In genomic region chr7:66409433-66409832, GRCm38 (mm10) we compare ENCODE assay signal across 8 mouse cellular contexts. TPM values are rescaled to one million over a fixed set of nuclear protein-coding genes. Genes with fewer than 3 reads are reported as not detected.
A peak's percentile ranks its signal among the peaks of the same experiment; 100 is the strongest.
DNase-seq lines count a peak whose midpoint lies in the region; ATAC-seq and TF ChIP-seq lines count a peak whose summit lies in the region.
"Had no signal": no experiment of that assay in that cellular context is flagged by ENCODE, and none has a peak within 500 bp of the region (broad histone marks: within the 10 kb centered on the region; RNA-seq: fewer than 3 reads in every experiment).

No protein-coding gene starts in this region.

- peak; percentile 46 for DNase-seq in kidney, postnatal 14 days
- DNase-seq in kidney, adult 18-20 months = no peak
- DNase-seq in CH12.LX (ENCODE audit: extremely low read depth) = no peak
- DNase-seq in Muller cell, postnatal 12 days (ENCODE audit: inconsistent ontology term) = peak; percentile 62
- DNase-seq in gastrocnemius, postnatal 14 days = peak; percentile 32
- DNase-seq in midbrain, embryonic 14.5 days = peak; percentile 69
- DNase-seq: liver, embryonic 13.5 days had no signal

- in situ Hi-C loops in CH12.LX (cut with MboI; ENCODE audit: low pct_ligation_motif_present, low pct_unique_long_range_greater_than_20kb, low sequenced_read_pairs) = loop anchor here (10.0 kb wide), 1 partner anchor 245 kb away; no protein-coding TSS in a partner anchor

- no peak overlapping the region for H3K4me2 ChIP-seq in CH12.LX (ENCODE audit: insufficient read depth, low read depth, poor library complexity, severe bottlenecking)
- H3K4me2 ChIP-seq in midbrain, embryonic 14.5 days (ENCODE audit: low read length) = no peak overlapping the region
- H3K4me2 ChIP-seq: liver, embryonic 13.5 days had no signal

- intact Hi-C loops in gastrocnemius, postnatal 14 days (cut with DNase I; ENCODE audit: low total_unique reads) = no loop called here

- no peak overlapping the region for H3K4me3 ChIP-seq in CH12.LX (replicated peaks in 1 of 3; ENCODE audit: low read depth in 2 of 3, low read length in 2 of 3, poor library complexity in 1 of 3)
- no peak overlapping the region for H3K4me3 ChIP-seq in midbrain, embryonic 14.5 days (replicated peaks; ENCODE audit: low read depth, low read length)
- H3K4me3 ChIP-seq: liver, embryonic 13.5 days had no signal

- H3K9ac ChIP-seq in CH12.LX (ENCODE audit: insufficient read depth, low read depth) = no peak overlapping the region
- no peak overlapping the region for H3K9ac ChIP-seq in midbrain, embryonic 14.5 days (replicated peaks; ENCODE audit: low read length)
- H3K9ac ChIP-seq: liver, embryonic 13.5 days had no signal

- 64% methylated on average over 6 of the region's 6 CpGs for WGBS in midbrain, embryonic 14.5 days

- no peak for TF ChIP-seq EP300 in CH12.LX (IDR thresholded peaks at IDR 0.05; ENCODE audit: low read length)

- no peak overlapping the region for H3K27ac ChIP-seq in CH12.LX (ENCODE audit: insufficient read depth, low read depth)
- H3K27ac ChIP-seq in midbrain, embryonic 14.5 days (replicated peaks; ENCODE audit: low read depth, low read length) = no peak overlapping the region
- H3K27ac ChIP-seq: liver, embryonic 13.5 days had no signal

- peak in 1 of 2 experiments; percentile 64; a peak in 2 of 4 replicates for TF ChIP-seq CTCF in CH12.LX (conservative IDR thresholded peaks at IDR 0.05 in 1 of 2, IDR thresholded peaks at IDR 0.05 in 1 of 2; ENCODE audit: low read depth in 2 of 2, low read length in 2 of 2)

- TF ChIP-seq RAD21 in CH12.LX (IDR thresholded peaks at IDR 0.05; ENCODE audit: low read depth, low read length) = peak; percentile 52

- no peaks in the 10 kb centered on the region for H3K79me2 ChIP-seq in CH12.LX (replicated peaks; ENCODE audit: control insufficient read depth, extremely low read depth, insufficient read depth, poor library complexity, severe bottlenecking)

- H3K9me3 ChIP-seq in CH12.LX (replicated peaks; ENCODE audit: low read length) = no peaks in the 10 kb centered on the region
- H3K9me3 ChIP-seq in midbrain, embryonic 14.5 days (ENCODE audit: control insufficient read depth, low read length) = no peaks in the 10 kb centered on the region
- H3K9me3 ChIP-seq: liver, embryonic 13.5 days had no signal

- no peak for ATAC-seq in midbrain, embryonic 14.5 days (ENCODE audit: low FRiP score, low TSS enrichment)
- ATAC-seq in erythroid progenitor cell, adult 5-6 weeks (replicated peaks; ENCODE audit: low FRiP score, poor library complexity, severe bottlenecking) = no peak

- no peak for TF ChIP-seq POLR2A in CH12.LX (IDR thresholded peaks at IDR 0.05; ENCODE audit: low read depth, low read length)

- H3K4me1 ChIP-seq in CH12.LX (ENCODE audit: control insufficient read depth in 1 of 2, insufficient read depth in 2 of 2) = no peaks in the 10 kb centered on the region
- H3K4me1 ChIP-seq in midbrain, embryonic 14.5 days (ENCODE audit: control insufficient read depth, insufficient read depth, low read length) = no peaks in the 10 kb centered on the region

- H3K27me3 ChIP-seq in CH12.LX (replicated peaks) = peaks cover 71% of the 10 kb centered on the region
- H3K27me3 ChIP-seq in midbrain, embryonic 14.5 days (ENCODE audit: control insufficient read depth, insufficient read depth, low read length) = no peaks in the 10 kb centered on the region

- no peaks in the 10 kb centered on the region for H3K36me3 ChIP-seq in CH12.LX (replicated peaks in 1 of 2; ENCODE audit: control insufficient read depth in 1 of 2, insufficient read depth in 1 of 2, low read length in 1 of 2)
- H3K36me3 ChIP-seq in midbrain, embryonic 14.5 days (ENCODE audit: control insufficient read depth, insufficient read depth, low read length) = no peaks in the 10 kb centered on the region
- H3K36me3 ChIP-seq: liver, embryonic 13.5 days had no signal

- dilution Hi-C loops in CH12.LX (cut with MboI; ENCODE audit: extremely low pct_ligation_motif_present, extremely low pct_unique_long_range_greater_than_20kb, low sequenced_read_pairs) = no loop called here

TF ChIP-seq in CH12.LX, 34 proteins besides CTCF, POLR2A, EP300 and RAD21:
- TF ChIP-seq SMC3 (IDR thresholded peaks at IDR 0.05; ENCODE audit: low read depth, low read length) (peak; percentile 55), MAFK (IDR thresholded peaks at IDR 0.05; ENCODE audit: insufficient replicate concordance, low read length) (no peak)

RNA-seq across cellular contexts. Expression of gene Aldh1a3, which starts 17.9 kb away (rescaled TPM):
- total RNA-seq in CH12.LX (2012; rRNA removed) = 1.0 and 6.2 TPM in 2 replicates
- total RNA-seq in CH12.LX (2014; rRNA removed) = 0.35 TPM in 1 of 2 replicates, not detected in the other
- 3.2 and 4.6 TPM in 2 replicates for polyA plus RNA-seq in CH12.LX (2012; ENCODE audit: insufficient read length, low read depth)
- total RNA-seq in gastrocnemius, postnatal 14 days (2021) = 1 to 10 TPM; 2.1 to 6.0 TPM
- 0.63 and 0.87 TPM in 2 replicates for polyA plus RNA-seq in midbrain, embryonic 14.5 days (2014; fragmentation: Nextera tagmentation; extraction: Ambion mirVana)
- total RNA-seq in erythroid progenitor cell, adult 5-6 weeks (2015; ENCODE audit: low replicate concordance) = not detected in 2 replicates
- total RNA-seq in erythroid progenitor cell, adult 5-6 weeks (2017; ENCODE audit: low replicate concordance) = not detected in 2 replicates

RNA-seq across cellular contexts. Expression of gene Lrrk1, which starts 21.3 kb away (rescaled TPM):
- total RNA-seq in CH12.LX (2012; rRNA removed) = 13.6 and 15.1 TPM in 2 replicates
- total RNA-seq in CH12.LX (2014; rRNA removed) = 5.0 and 5.9 TPM in 2 replicates
- polyA plus RNA-seq in CH12.LX (2012; ENCODE audit: insufficient read length, low read depth) = 14.5 and 16.9 TPM in 2 replicates
- total RNA-seq in gastrocnemius, postnatal 14 days (2021) = 1 to 10 TPM; 4.8 to 6.9 TPM
- 1.3 and 3.6 TPM in 2 replicates for polyA plus RNA-seq in midbrain, embryonic 14.5 days (2014; fragmentation: Nextera tagmentation; extraction: Ambion mirVana)
- total RNA-seq in erythroid progenitor cell, adult 5-6 weeks (2015; ENCODE audit: low replicate concordance) = 1.7 and 2.9 TPM in 2 replicates
- total RNA-seq in erythroid progenitor cell, adult 5-6 weeks (2017; ENCODE audit: low replicate concordance) = 6.4 and 6.6 TPM in 2 replicates

RNA-seq across cellular contexts. Expression of gene Gm10974, which starts 43.7 kb away (rescaled TPM):
- total RNA-seq in CH12.LX (2012; rRNA removed) (not detected in 2 replicates), CH12.LX (2014; rRNA removed) (not detected in 2 replicates)
- polyA plus RNA-seq in CH12.LX (2012; ENCODE audit: insufficient read length, low read depth) = not detected in 2 replicates
- not detected for total RNA-seq in gastrocnemius, postnatal 14 days (2021)
- not detected in 2 replicates for polyA plus RNA-seq in midbrain, embryonic 14.5 days (2014; fragmentation: Nextera tagmentation; extraction: Ambion mirVana)
- total RNA-seq in erythroid progenitor cell, adult 5-6 weeks (2015; ENCODE audit: low replicate concordance) = not detected in 2 replicates
- not detected in 2 replicates for total RNA-seq in erythroid progenitor cell, adult 5-6 weeks (2017; ENCODE audit: low replicate concordance)
- polyA plus RNA-seq: liver, embryonic 13.5 days had no signal

Comparison
In these comparisons a context has a peak if more than half of its experiments do, and no peak if none do; other contexts are left out.
1. DNase-seq: peak in kidney, postnatal 14 days (single experiment), Muller cell, postnatal 12 days (single experiment), gastrocnemius, postnatal 14 days (single experiment) and midbrain, embryonic 14.5 days (single experiment); none in kidney, adult 18-20 months (single experiment) and CH12.LX (single experiment).